Mouse (Mus musculus): ENCODE results near the gene Tmem119. TPM values are rescaled to one million over a fixed set of nuclear protein-coding genes. Genes with fewer than 3 reads are reported as not detected.

The Tmem119 gene
- total and polyA plus RNA-seq, 3 experiments, result 0.13 TPM; not detected in 2

DNA sequence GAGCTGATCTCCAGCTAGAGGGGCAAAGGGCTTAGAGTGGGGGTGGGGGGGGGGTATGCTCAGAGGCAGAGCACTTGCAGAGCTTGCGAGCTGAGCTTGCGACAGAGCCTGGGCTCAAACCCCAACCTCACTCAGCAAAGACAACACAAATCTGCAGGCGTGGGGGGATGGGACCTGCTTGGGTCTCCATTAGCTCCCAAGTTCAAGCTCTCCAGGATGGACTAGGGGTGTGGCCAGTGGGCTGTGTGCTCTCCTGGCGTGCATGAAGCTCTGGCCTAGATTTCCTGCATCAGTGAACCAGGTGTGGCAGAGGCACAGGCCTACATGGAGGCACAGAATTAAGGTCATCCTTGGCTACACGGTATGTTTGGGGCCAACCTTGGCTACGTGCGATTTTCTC lies 28.2 kb upstream of the Tmem119 start:
- H3K9ac ChIP-seq (ENCODE audit: control insufficient read depth, low read depth, low read length, poor library complexity, severe bottlenecking), result no peak overlapping the region
- no peak for DNase-seq (ENCODE audit: low read depth, low spot score)
- H3K27ac ChIP-seq (ENCODE audit: control insufficient read depth, low read depth, low read length), result no peak overlapping the region
- no peak overlapping the region for H3K4me3 ChIP-seq (ENCODE audit: control insufficient read depth in 1 of 2, insufficient read depth in 1 of 2, low read depth in 2 of 2, low read length in 2 of 2)
- peaks cover 0 to 6% of the 10 kb centered on the region in 2 experiments; a peak in 2 of 4 replicates for H3K36me3 ChIP-seq (ENCODE audit: control insufficient read depth in 1 of 2, insufficient read depth in 2 of 2, low read length in 2 of 2)
- H3K9me3 ChIP-seq (replicated peaks; ENCODE audit: insufficient read depth, low read length), result no peaks in the 10 kb centered on the region
- no peaks in the 10 kb centered on the region for H3K27me3 ChIP-seq (ENCODE audit: control insufficient read depth in 1 of 2, insufficient read depth in 2 of 2, low read length in 2 of 2)
- H3K4me1 ChIP-seq (ENCODE audit: control insufficient read depth in 1 of 2, insufficient read depth in 2 of 2, low read length in 2 of 2), result peaks cover 0 to 15% of the 10 kb centered on the region in 2 experiments; a peak in 2 of 4 replicates
- TF ChIP-seq RAD21 (IDR thresholded peaks at IDR 0.05; ENCODE audit: low read depth, low read length), result no peak
- no peak for TF ChIP-seq HCFC1 (IDR thresholded peaks at IDR 0.05; ENCODE audit: low read depth, low read length)
- TF ChIP-seq USF1 (IDR thresholded peaks at IDR 0.05; ENCODE audit: low read depth, low read length), result no peak
- no peak for TF ChIP-seq NELFE (IDR thresholded peaks at IDR 0.05; ENCODE audit: low read depth, low read length)
- no peak for TF ChIP-seq GATA1 (IDR thresholded peaks at IDR 0.05; ENCODE audit: low read depth, low read length)
- TF ChIP-seq E2F4 (IDR thresholded peaks at IDR 0.05; ENCODE audit: borderline replicate concordance, low read depth, low read length), result no peak
- TF ChIP-seq MYC (IDR thresholded peaks at IDR 0.05; ENCODE audit: low read depth, low read length), result no peak
- TF ChIP-seq SMC3 (IDR thresholded peaks at IDR 0.05; ENCODE audit: low read depth, low read length), result no peak
- no peak for TF ChIP-seq USF2 (IDR thresholded peaks at IDR 0.05; ENCODE audit: borderline replicate concordance in 1 of 2, insufficient read depth in 1 of 2, low read depth in 1 of 2, low read length in 2 of 2)
- no peak for TF ChIP-seq MXI1 (IDR thresholded peaks at IDR 0.05; ENCODE audit: low read depth, low read length)
- no peak for TF ChIP-seq ZMIZ1 (IDR thresholded peaks at IDR 0.05; ENCODE audit: low read depth, low read length)
- no peak for TF ChIP-seq RCOR1 (IDR thresholded peaks at IDR 0.05; ENCODE audit: low read depth, low read length)
- TF ChIP-seq MAZ (IDR thresholded peaks at IDR 0.05; ENCODE audit: low read depth, low read length), result no peak
- no peak for TF ChIP-seq TCF12 (IDR thresholded peaks at IDR 0.05; ENCODE audit: low read depth, low read length)
- peaks cover 5% of the 10 kb centered on the region for H3K79me2 ChIP-seq (ENCODE audit: control insufficient read depth, insufficient read depth, low read length, poor library complexity)

DNA sequence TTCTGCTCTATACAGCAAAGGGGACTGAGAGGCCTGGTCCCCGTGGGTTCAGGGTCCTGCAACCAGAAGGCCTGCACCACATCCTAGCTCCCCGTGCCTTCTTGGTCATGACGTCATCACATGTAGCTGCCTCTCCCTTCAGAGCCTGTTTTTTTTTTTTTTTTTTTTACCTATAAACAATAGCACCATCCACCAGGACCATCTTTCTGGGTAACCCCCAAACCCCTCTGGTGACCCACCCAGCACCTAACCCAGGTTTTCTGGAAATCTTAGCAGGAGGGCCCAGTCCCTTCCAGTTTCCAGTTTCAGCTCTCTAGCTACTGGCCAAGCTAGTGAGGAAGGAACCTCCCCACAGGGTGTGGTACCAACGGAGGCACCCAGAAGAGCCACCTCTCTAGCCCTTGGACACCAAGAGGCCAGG lies 27.7 kb upstream of the Tmem119 start:
- no peak overlapping the region for H3K27ac ChIP-seq (ENCODE audit: control insufficient read depth, low read depth, low read length)

More for the DNA sequence above, 27.7 kb upstream of the Tmem119 start:
- Histone ChIP-seq H3K27me3 (ENCODE audit: control insufficient read depth in 1 of 2, insufficient read depth in 2 of 2, low read length in 2 of 2) (no peaks in the 10 kb centered on the region), H3K4me3 (ENCODE audit: control insufficient read depth in 1 of 2, insufficient read depth in 1 of 2, low read depth in 2 of 2, low read length in 2 of 2) (no peak overlapping the region), H3K4me1 (ENCODE audit: control insufficient read depth in 1 of 2, insufficient read depth in 2 of 2, low read length in 2 of 2) (peaks cover 0 to 15% of the 10 kb centered on the region in 2 experiments; a peak in 2 of 4 replicates), H3K36me3 (ENCODE audit: control insufficient read depth in 1 of 2, insufficient read depth in 2 of 2, low read length in 2 of 2) (peaks cover 0 to 6% of the 10 kb centered on the region in 2 experiments; a peak in 2 of 4 replicates), H3K9ac (ENCODE audit: control insufficient read depth, low read depth, low read length, poor library complexity, severe bottlenecking) (no peak overlapping the region), H3K79me2 (ENCODE audit: control insufficient read depth, insufficient read depth, low read length, poor library complexity) (peaks cover 5% of the 10 kb centered on the region), H3K9me3 (replicated peaks; ENCODE audit: insufficient read depth, low read length) (no peaks in the 10 kb centered on the region)
- TF ChIP-seq TCF12 (IDR thresholded peaks at IDR 0.05; ENCODE audit: low read depth, low read length) (no peak), NELFE (IDR thresholded peaks at IDR 0.05; ENCODE audit: low read depth, low read length) (no peak), MAFK (IDR thresholded peaks at IDR 0.05; ENCODE audit: borderline replicate concordance, low read depth, low read length) (no peak), RAD21 (IDR thresholded peaks at IDR 0.05; ENCODE audit: low read depth, low read length) (no peak), ETS1 (IDR thresholded peaks at IDR 0.05; ENCODE audit: low read depth, low read length) (no peak)
- no peak for DNase-seq (ENCODE audit: low read depth, low spot score)

All from MEL (cell line).